Comparison of ENCODE assay signal across 9 mouse cellular contexts in genomic region chr3:107739966-107740365, GRCm38 (mm10). TPM values are rescaled to one million over a fixed set of nuclear protein-coding genes. Genes with fewer than 3 reads are reported as not detected.
A peak's percentile ranks its signal among the peaks of the same experiment; 100 is the strongest.
DNase-seq lines count a peak whose midpoint lies in the region; ATAC-seq lines count a peak whose summit lies in the region.
"Had no signal": no experiment of that assay in that cellular context is flagged by ENCODE, and none has a peak within 500 bp of the region (broad histone marks: within the 10 kb centered on the region; RNA-seq: fewer than 3 reads in every experiment).

No protein-coding gene starts in this region.

- H3K27me3 ChIP-seq in heart, embryonic 10.5 days (ENCODE audit: insufficient read depth, poor library complexity, severe bottlenecking): no peaks in the 10 kb centered on the region
- H3K27me3 ChIP-seq in midbrain, embryonic 11.5 days (ENCODE audit: control insufficient read depth, insufficient read depth, low read length): no peaks in the 10 kb centered on the region
- H3K27me3 ChIP-seq in midbrain, embryonic 15.5 days (replicated peaks): no peaks in the 10 kb centered on the region
- H3K27me3 ChIP-seq in hindbrain, embryonic 15.5 days: no peaks in the 10 kb centered on the region
- H3K27me3 ChIP-seq in stomach, embryonic 16.5 days (ENCODE audit: control insufficient read depth, insufficient read depth, low read length): no peaks in the 10 kb centered on the region

- no peak overlapping the region for H3K4me3 ChIP-seq in heart, embryonic 10.5 days
- H3K4me3 ChIP-seq in midbrain, embryonic 11.5 days (ENCODE audit: low read depth, low read length): no peak overlapping the region
- H3K4me3 ChIP-seq in midbrain, embryonic 15.5 days: no peak overlapping the region
- H3K4me3 ChIP-seq in hindbrain, embryonic 15.5 days: no peak overlapping the region
- no peak overlapping the region for H3K4me3 ChIP-seq in stomach, embryonic 16.5 days (replicated peaks; ENCODE audit: low read length)

- H3K9ac ChIP-seq in midbrain, embryonic 11.5 days (ENCODE audit: low read length): no peak overlapping the region
- H3K9ac ChIP-seq in midbrain, embryonic 15.5 days: no peak overlapping the region
- H3K9ac ChIP-seq in hindbrain, embryonic 15.5 days: no peak overlapping the region
- no peak overlapping the region for H3K9ac ChIP-seq in stomach, embryonic 16.5 days (ENCODE audit: low read length)

- H3K9me3 ChIP-seq in heart, embryonic 10.5 days: no peaks in the 10 kb centered on the region
- no peaks in the 10 kb centered on the region for H3K9me3 ChIP-seq in midbrain, embryonic 11.5 days (ENCODE audit: control insufficient read depth, low read length)
- H3K9me3 ChIP-seq in midbrain, embryonic 15.5 days: no peaks in the 10 kb centered on the region
- no peaks in the 10 kb centered on the region for H3K9me3 ChIP-seq in hindbrain, embryonic 15.5 days
- H3K9me3 ChIP-seq in stomach, embryonic 16.5 days (replicated peaks; ENCODE audit: control insufficient read depth, low read length): no peaks in the 10 kb centered on the region

- no peak for ATAC-seq in midbrain, embryonic 11.5 days (ENCODE audit: low FRiP score)
- no peak for ATAC-seq in midbrain, embryonic 15.5 days (replicated peaks)
- ATAC-seq in hindbrain, embryonic 15.5 days (ENCODE audit: low FRiP score, low read depth): no peak
- no peak for ATAC-seq in stomach, embryonic 16.5 days (ENCODE audit: insufficient read depth, low FRiP score)

- H3K4me1 ChIP-seq in heart, embryonic 10.5 days: peaks cover 56% of the 10 kb centered on the region
- peaks cover 21% of the 10 kb centered on the region for H3K4me1 ChIP-seq in midbrain, embryonic 11.5 days (ENCODE audit: control insufficient read depth, insufficient read depth, low read length)
- H3K4me1 ChIP-seq in midbrain, embryonic 15.5 days: peaks cover 26% of the 10 kb centered on the region
- H3K4me1 ChIP-seq in hindbrain, embryonic 15.5 days (replicated peaks): peaks cover 23% of the 10 kb centered on the region
- peaks cover 26% of the 10 kb centered on the region for H3K4me1 ChIP-seq in stomach, embryonic 16.5 days (ENCODE audit: control insufficient read depth, insufficient read depth, low read length)

- WGBS in heart, embryonic 10.5 days: 66% methylated on average over 2 of the region's 2 CpGs
- WGBS in midbrain, embryonic 11.5 days: 82% methylated on average over 2 of the region's 2 CpGs
- 80% methylated on average over 2 of the region's 2 CpGs for WGBS in midbrain, embryonic 15.5 days
- WGBS in hindbrain, embryonic 15.5 days: 71% methylated on average over 2 of the region's 2 CpGs
- 68% methylated on average over 2 of the region's 2 CpGs for WGBS in stomach, embryonic 16.5 days

- no peak overlapping the region for H3K4me2 ChIP-seq in midbrain, embryonic 11.5 days
- H3K4me2 ChIP-seq in midbrain, embryonic 15.5 days: no peak overlapping the region
- no peak overlapping the region for H3K4me2 ChIP-seq in hindbrain, embryonic 15.5 days
- H3K4me2 ChIP-seq in stomach, embryonic 16.5 days (ENCODE audit: low read depth, low read length): no peak overlapping the region

- peak; percentile 58 for DNase-seq in heart, embryonic 10.5 days (ENCODE audit: low spot score)
- DNase-seq in heart, adult 9 months (ENCODE audit: low spot score in 2 of 2): no peak
- no peak for DNase-seq in midbrain, embryonic 11.5 days (ENCODE audit: low spot score, missing footprints)
- no peak for DNase-seq in natural killer cell, adult 2 months (ENCODE audit: low spot score in 2 of 2)
- DNase-seq in cerebellum, postnatal 25 days: no peak
- DNase-seq: lung, postnatal 36 days had no signal

- peak overlapping the region; percentile 82 for H3K27ac ChIP-seq in heart, embryonic 10.5 days
- peak overlapping the region; percentile 67; the same call in 1 of the 2 replicates for H3K27ac ChIP-seq in midbrain, embryonic 11.5 days (ENCODE audit: low read depth, low read length)
- no peak overlapping the region; the same call in 1 of the 2 replicates for H3K27ac ChIP-seq in midbrain, embryonic 15.5 days
- H3K27ac ChIP-seq in hindbrain, embryonic 15.5 days (replicated peaks): peak overlapping the region; percentile 77; the same call in 1 of the 2 replicates
- H3K27ac ChIP-seq in stomach, embryonic 16.5 days (ENCODE audit: low read length): peak overlapping the region; percentile 83

- peaks cover 17% of the 10 kb centered on the region; the same call in 1 of the 2 replicates for H3K36me3 ChIP-seq in heart, embryonic 10.5 days
- H3K36me3 ChIP-seq in midbrain, embryonic 11.5 days (ENCODE audit: control insufficient read depth, insufficient read depth, low read length): no peaks in the 10 kb centered on the region
- no peaks in the 10 kb centered on the region for H3K36me3 ChIP-seq in midbrain, embryonic 15.5 days (replicated peaks)
- no peaks in the 10 kb centered on the region for H3K36me3 ChIP-seq in hindbrain, embryonic 15.5 days
- no peaks in the 10 kb centered on the region for H3K36me3 ChIP-seq in stomach, embryonic 16.5 days (ENCODE audit: control insufficient read depth, insufficient read depth, low read length)

RNA-seq across cellular contexts. Expression of gene Csf1, which starts 20.3 kb away (rescaled TPM):
- polyA plus RNA-seq in heart, embryonic 10.5 days (2016; fragmentation: Nextera tagmentation; extraction: Ambion mirVana): 10.4 and 11.3 TPM in 2 replicates
- 4.6 and 5.7 TPM in 2 replicates for polyA plus RNA-seq in midbrain, embryonic 11.5 days (2014; fragmentation: Nextera tagmentation; extraction: Ambion mirVana)
- polyA plus RNA-seq in midbrain, embryonic 15.5 days (2015; fragmentation: Nextera tagmentation; extraction: Ambion mirVana): 6.7 and 7.9 TPM in 2 replicates
- 7.9 and 8.3 TPM in 2 replicates for polyA plus RNA-seq in hindbrain, embryonic 15.5 days (2015; fragmentation: Nextera tagmentation; extraction: Ambion mirVana)
- 19.2 and 20.2 TPM in 2 replicates for polyA plus RNA-seq in stomach, embryonic 16.5 days (2015; fragmentation: Nextera tagmentation; extraction: Ambion mirVana)

RNA-seq across cellular contexts. Expression of gene Ahcyl1, which starts 43.6 kb away (rescaled TPM):
- 62.2 and 71.8 TPM in 2 replicates for polyA plus RNA-seq in heart, embryonic 10.5 days (2016; fragmentation: Nextera tagmentation; extraction: Ambion mirVana)
- polyA plus RNA-seq in midbrain, embryonic 11.5 days (2014; fragmentation: Nextera tagmentation; extraction: Ambion mirVana): 127 and 132 TPM in 2 replicates
- 115 and 117 TPM in 2 replicates for polyA plus RNA-seq in midbrain, embryonic 15.5 days (2015; fragmentation: Nextera tagmentation; extraction: Ambion mirVana)
- polyA plus RNA-seq in hindbrain, embryonic 15.5 days (2015; fragmentation: Nextera tagmentation; extraction: Ambion mirVana): 110 and 112 TPM in 2 replicates
- polyA plus RNA-seq in stomach, embryonic 16.5 days (2015; fragmentation: Nextera tagmentation; extraction: Ambion mirVana): 65.8 and 71.2 TPM in 2 replicates
